Mouse (Mus musculus): ENCODE results near the gene Plet1. TPM values are rescaled to one million over a fixed set of nuclear protein-coding genes. Genes with fewer than 3 reads are reported as not detected.

Gene Plet1
- total and polyA plus RNA-seq, 2 experiments from 2014 or later, result 1.2 to 3.7 TPM

DNA sequence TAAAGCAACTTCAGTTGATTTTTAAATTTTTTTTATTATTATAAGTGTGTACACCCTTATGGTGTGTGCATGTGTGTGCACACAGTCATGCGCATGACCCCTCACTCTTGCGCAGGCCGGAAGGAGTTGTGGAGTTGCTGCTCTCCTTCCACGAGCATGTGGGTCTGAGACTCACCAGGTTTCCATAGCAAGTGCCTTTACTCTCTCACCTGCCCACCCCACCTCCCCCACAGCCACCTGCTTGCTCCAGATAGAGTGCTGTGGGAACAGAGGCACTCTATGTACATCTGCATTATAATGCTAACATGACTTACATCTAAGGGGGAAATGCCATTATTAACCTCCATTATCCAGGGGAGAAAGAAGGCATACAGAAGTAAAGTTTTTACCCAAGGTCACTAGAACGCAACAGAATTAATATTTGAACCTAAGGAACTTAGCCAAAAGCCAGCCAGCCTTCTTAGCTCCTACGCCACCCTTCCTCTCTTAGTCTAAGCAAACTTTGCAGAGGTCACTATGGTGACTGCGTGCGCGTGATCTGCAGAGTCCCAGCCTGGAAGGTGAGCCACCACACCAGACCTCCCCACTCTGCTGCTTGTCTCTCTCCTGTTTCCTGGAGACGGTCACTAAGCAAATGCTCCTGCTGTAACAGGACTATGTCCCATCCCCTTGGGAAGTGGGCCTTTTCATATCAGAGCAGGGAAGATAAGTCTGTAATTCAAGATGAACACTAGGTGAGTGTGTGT, 1.3 kb downstream of the Plet1 start:
- Histone ChIP-seq H3K27ac (ENCODE audit: low read depth) (no peak overlapping the region), H3K4me2 (ENCODE audit: low read depth, low read length) (no peak overlapping the region; the same call in 1 of the 2 replicates), H3K36me3 (replicated peaks; ENCODE audit: control insufficient read depth, insufficient read depth, low read length) (no peaks in the 10 kb centered on the region), H3K4me3 (ENCODE audit: low read depth, low read length) (no peak overlapping the region), H3K9me3 (replicated peaks; ENCODE audit: control insufficient read depth, low read length) (no peaks in the 10 kb centered on the region), H3K27me3 (ENCODE audit: control insufficient read depth, insufficient read depth, low read length) (no peaks in the 10 kb centered on the region), H3K9ac (replicated peaks; ENCODE audit: low read depth, low read length) (no peak overlapping the region), H3K4me1 (ENCODE audit: control insufficient read depth, insufficient read depth) (0 out of 2 replicates have a peak, but pooled peaks cover 4% of the 10 kb centered on the region)
- peak; percentile 53; the same call in 1 of the 2 replicates for ATAC-seq (ENCODE audit: insufficient read depth, low read depth)
- 59% methylated on average over 10 of the region's 10 CpGs for WGBS
- TF ChIP-seq EP300 (IDR thresholded peaks at IDR 0.05; ENCODE audit: low read depth) (no peak), CTCF (IDR thresholded peaks at IDR 0.05; ENCODE audit: low read depth) (no peak)
- DNase-seq (ENCODE audit: low spot score), result peak; percentile 18

DNA sequence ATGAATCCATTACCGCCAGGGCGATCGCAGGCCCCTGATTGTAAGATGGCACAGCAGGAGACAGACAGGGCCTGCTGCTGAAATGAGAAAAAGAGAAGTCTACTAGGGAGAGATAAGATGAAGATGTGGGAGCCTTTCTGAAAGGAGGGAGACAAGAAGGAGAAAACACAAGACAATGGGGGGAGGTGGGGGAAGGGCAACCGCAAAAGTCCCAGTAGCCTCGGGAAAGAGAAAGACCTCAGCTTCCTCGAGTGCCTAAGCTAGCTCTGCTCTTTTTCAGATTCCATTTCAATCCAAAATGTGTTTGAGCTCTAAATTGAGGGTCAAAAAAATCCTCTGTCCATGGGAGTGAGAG, 1.8 kb downstream of the Plet1 start:
- no peak overlapping the region for H3K4me3 ChIP-seq (ENCODE audit: low read depth, low read length)
- TF ChIP-seq CTCF (IDR thresholded peaks at IDR 0.05; ENCODE audit: low read depth), result no peak
- no peak for TF ChIP-seq EP300 (IDR thresholded peaks at IDR 0.05; ENCODE audit: low read depth)
- no peak overlapping the region for H3K27ac ChIP-seq (ENCODE audit: low read depth)
- WGBS, result 26% methylated on average over 6 of the region's 6 CpGs
- no peak overlapping the region for H3K9ac ChIP-seq (replicated peaks; ENCODE audit: low read depth, low read length)
- peaks cover 4% of the 10 kb centered on the region; the same call in 1 of the 2 replicates for H3K4me1 ChIP-seq (ENCODE audit: control insufficient read depth, insufficient read depth)
- no peaks in the 10 kb centered on the region for H3K9me3 ChIP-seq (replicated peaks; ENCODE audit: control insufficient read depth, low read length)
- no peaks in the 10 kb centered on the region for H3K27me3 ChIP-seq (ENCODE audit: control insufficient read depth, insufficient read depth, low read length)
- no peak for ATAC-seq (ENCODE audit: insufficient read depth, low read depth)
- no peak for DNase-seq (ENCODE audit: low spot score)
- H3K36me3 ChIP-seq (replicated peaks; ENCODE audit: control insufficient read depth, insufficient read depth, low read length), result no peaks in the 10 kb centered on the region
- H3K4me2 ChIP-seq (ENCODE audit: low read depth, low read length), result no peak overlapping the region; the same call in 1 of the 2 replicates

- Histone ChIP-seq H3K4me2 (ENCODE audit: low read depth, low read length) (no peak overlapping the region), H3K9ac (replicated peaks; ENCODE audit: low read depth, low read length) (no peak overlapping the region), H3K27me3 (ENCODE audit: control insufficient read depth, insufficient read depth, low read length) (no peaks in the 10 kb centered on the region), H3K4me3 (ENCODE audit: low read depth, low read length) (no peak overlapping the region), H3K27ac (ENCODE audit: low read depth) (no peak overlapping the region), H3K4me1 (ENCODE audit: control insufficient read depth, insufficient read depth) (peaks cover 4% of the 10 kb centered on the region; the same call in 1 of the 2 replicates), H3K36me3 (replicated peaks; ENCODE audit: control insufficient read depth, insufficient read depth, low read length) (no peaks in the 10 kb centered on the region), H3K9me3 (replicated peaks; ENCODE audit: control insufficient read depth, low read length) (no peaks in the 10 kb centered on the region)
- no peak for TF ChIP-seq EP300 (IDR thresholded peaks at IDR 0.05; ENCODE audit: low read depth)
- TF ChIP-seq CTCF (IDR thresholded peaks at IDR 0.05; ENCODE audit: low read depth), result no peak
- 21% methylated on average over 6 of the region's 6 CpGs for WGBS
- DNase-seq (ENCODE audit: low spot score) (no peak), ATAC-seq (ENCODE audit: insufficient read depth, low read depth) (no peak)
Observed at GRCm38 (mm10) chr9:50496546-50496945, 2.2 kb downstream of the Plet1 start.

- no peaks in the 10 kb centered on the region for H3K27me3 ChIP-seq (ENCODE audit: control insufficient read depth, insufficient read depth, low read length)
- no peak for TF ChIP-seq CTCF (IDR thresholded peaks at IDR 0.05; ENCODE audit: low read depth)
- TF ChIP-seq EP300 (IDR thresholded peaks at IDR 0.05; ENCODE audit: low read depth), result no peak
- peaks cover 4% of the 10 kb centered on the region; the same call in 1 of the 2 replicates for H3K4me1 ChIP-seq (ENCODE audit: control insufficient read depth, insufficient read depth)
- H3K36me3 ChIP-seq (replicated peaks; ENCODE audit: control insufficient read depth, insufficient read depth, low read length), result no peaks in the 10 kb centered on the region
- no peak overlapping the region for H3K27ac ChIP-seq (ENCODE audit: low read depth)
- 54% methylated on average over 6 of the region's 6 CpGs for WGBS
- ATAC-seq (ENCODE audit: insufficient read depth, low read depth) (no peak), DNase-seq (ENCODE audit: low spot score) (no peak)
- H3K4me3 ChIP-seq (ENCODE audit: low read depth, low read length), result no peak overlapping the region
- H3K9me3 ChIP-seq (replicated peaks; ENCODE audit: control insufficient read depth, low read length), result no peaks in the 10 kb centered on the region
- H3K9ac ChIP-seq (replicated peaks; ENCODE audit: low read depth, low read length), result no peak overlapping the region
- H3K4me2 ChIP-seq (ENCODE audit: low read depth, low read length), result no peak overlapping the region
Observed at GRCm38 (mm10) chr9:50497076-50497475, 2.8 kb downstream of the Plet1 start.

- Histone ChIP-seq H3K4me2 (ENCODE audit: low read depth, low read length) (no peak overlapping the region), H3K27me3 (ENCODE audit: control insufficient read depth, insufficient read depth, low read length) (no peaks in the 10 kb centered on the region), H3K36me3 (replicated peaks; ENCODE audit: control insufficient read depth, insufficient read depth, low read length) (no peaks in the 10 kb centered on the region), H3K4me1 (ENCODE audit: control insufficient read depth, insufficient read depth) (peaks cover 4% of the 10 kb centered on the region; the same call in 1 of the 2 replicates), H3K9ac (replicated peaks; ENCODE audit: low read depth, low read length) (no peak overlapping the region), H3K27ac (ENCODE audit: low read depth) (no peak overlapping the region), H3K4me3 (ENCODE audit: low read depth, low read length) (no peak overlapping the region), H3K9me3 (replicated peaks; ENCODE audit: control insufficient read depth, low read length) (no peaks in the 10 kb centered on the region)
- 68% methylated on average over 2 of the region's 2 CpGs for WGBS
- TF ChIP-seq CTCF (IDR thresholded peaks at IDR 0.05; ENCODE audit: low read depth) (no peak), EP300 (IDR thresholded peaks at IDR 0.05; ENCODE audit: low read depth) (no peak)
- ATAC-seq (ENCODE audit: insufficient read depth, low read depth) (no peak), DNase-seq (ENCODE audit: low spot score) (no peak)
Observed at GRCm38 (mm10) chr9:50497536-50497935, 3.2 kb downstream of the Plet1 start.
